Mouse (Mus musculus) MEL (cell line): ENCODE results near the gene Xrcc3. TPM values are rescaled to one million over a fixed set of nuclear protein-coding genes. Genes with fewer than 3 reads are reported as not detected.

Experiments used
- DNase-seq: peaks from one replicate; pipeline ENCODE4 v3.0.0; 2011; ENCODE audit warnings: low read depth, low spot score
- H3K27ac ChIP-seq: 2 replicates; pipeline ENCODE4 v1.5.1; 2012; ENCODE audit warnings: low read depth, mild to moderate bottlenecking, control low read depth, low read length, moderate library complexity; ENCODE audit not compliant: control insufficient read depth
- H3K27me3 ChIP-seq, 2 experiments: fragments of 150-350 bp in 1 of 2; sonication (generic) in 1 of 2; 2 replicates each; pipeline ENCODE4 v1.6.1; 2012; ENCODE audit warnings: low read length in 2 of 2, mild to moderate bottlenecking in 2 of 2, improper control_type of control experiment in 1 of 2, moderate library complexity in 1 of 2; ENCODE audit not compliant: insufficient read depth in 2 of 2, control insufficient read depth in 1 of 2
- H3K36me3 ChIP-seq, 2 experiments: 2 replicates each; pipeline ENCODE4 v1.6.1; 2012 to 2014; ENCODE audit warnings: low read length in 2 of 2, improper control_type of control experiment in 1 of 2, inconsistent platforms in 1 of 2, mild to moderate bottlenecking in 1 of 2; ENCODE audit not compliant: insufficient read depth in 2 of 2, control insufficient read depth in 1 of 2
- H3K4me1 ChIP-seq, 2 experiments: fragments of 150-350 bp in 1 of 2; sonication (generic) in 1 of 2; 2 replicates each; pipeline ENCODE4 v1.6.1; 2012; ENCODE audit warnings: low read length in 2 of 2, improper control_type of control experiment in 1 of 2, mild to moderate bottlenecking in 1 of 2; ENCODE audit not compliant: insufficient read depth in 2 of 2, control insufficient read depth in 1 of 2
- H3K4me3 ChIP-seq, 2 experiments: fragments of 150-350 bp in 1 of 2; sonication (generic) in 1 of 2; 2 replicates each; pipeline ENCODE4 v1.5.1; 2012; ENCODE audit warnings: low read depth in 2 of 2, low read length in 2 of 2, mild to moderate bottlenecking in 2 of 2, moderate library complexity in 2 of 2, control low read depth in 1 of 2, improper control_type of control experiment in 1 of 2; ENCODE audit not compliant: control insufficient read depth in 1 of 2, insufficient read depth in 1 of 2
- H3K79me2 ChIP-seq: 2 replicates; pipeline ENCODE4 v1.6.1; 2012; ENCODE audit warnings: mild to moderate bottlenecking, low read length, moderate library complexity; ENCODE audit not compliant: control insufficient read depth, poor library complexity, insufficient read depth
- H3K9ac ChIP-seq: 2 replicates; pipeline ENCODE4 v1.6.1; 2012; ENCODE audit warnings: low read depth, mild to moderate bottlenecking, control low read depth, low read length, moderate library complexity; ENCODE audit not compliant: control insufficient read depth, poor library complexity, severe bottlenecking
- H3K9me3 ChIP-seq: fragments of 150-350 bp; sonication (generic); replicated peaks from 2 replicates; pipeline ENCODE4 v1.6.1; 2012; ENCODE audit warnings: mild to moderate bottlenecking, low read length, improper control_type of control experiment, moderate library complexity; ENCODE audit not compliant: insufficient read depth
- CHD1 ChIP-seq: IDR thresholded peaks from 2 replicates; pipeline ENCODE4 v1.6.1; 2012; ENCODE audit warnings: low read depth, mild to moderate bottlenecking, inconsistent platforms, low read length, improper control_type of control experiment
- ELF1 ChIP-seq: IDR thresholded peaks from 2 replicates; pipeline ENCODE4 v1.6.1; 2014; ENCODE audit warnings: low read depth, mild to moderate bottlenecking, inconsistent platforms, low read length, improper control_type of control experiment, moderate library complexity
- GABPA ChIP-seq: IDR thresholded peaks from 2 replicates; pipeline ENCODE4 v1.6.1; 2012; ENCODE audit warnings: low read depth, mild to moderate bottlenecking, inconsistent platforms, low read length, improper control_type of control experiment, moderate library complexity
- GATA1 ChIP-seq: IDR thresholded peaks from 2 replicates; pipeline ENCODE4 v1.6.1; 2011; ENCODE audit warnings: low read depth, low read length, improper control_type of control experiment
- HCFC1 ChIP-seq: IDR thresholded peaks from 2 replicates; pipeline ENCODE4 v1.6.1; 2012; ENCODE audit warnings: low read depth, mild to moderate bottlenecking, inconsistent platforms, low read length, improper control_type of control experiment, moderate library complexity
- MAFK ChIP-seq: IDR thresholded peaks from 2 replicates; pipeline ENCODE4 v1.6.1; 2011; ENCODE audit warnings: low read depth, mild to moderate bottlenecking, low read length, improper control_type of control experiment, borderline replicate concordance
- MAX ChIP-seq: IDR thresholded peaks from 2 replicates; pipeline ENCODE4 v1.6.1; 2011; ENCODE audit warnings: low read length, improper control_type of control experiment
- MAZ ChIP-seq: IDR thresholded peaks from 2 replicates; pipeline ENCODE4 v1.6.1; 2012; ENCODE audit warnings: low read depth, mild to moderate bottlenecking, inconsistent platforms, low read length, improper control_type of control experiment
- MEF2A ChIP-seq: IDR thresholded peaks from 2 replicates; pipeline ENCODE4 v1.6.1; 2014; ENCODE audit warnings: low read depth, mild to moderate bottlenecking, inconsistent platforms, low read length, improper control_type of control experiment; ENCODE audit not compliant: poor library complexity, insufficient replicate concordance, severe bottlenecking; ENCODE audit errors: extremely low read depth
- MYC ChIP-seq: IDR thresholded peaks from 2 replicates; pipeline ENCODE4 v1.6.1; 2011; ENCODE audit warnings: low read depth, mild to moderate bottlenecking, low read length, improper control_type of control experiment, moderate library complexity
- NELFE ChIP-seq: IDR thresholded peaks from 2 replicates; pipeline ENCODE4 v1.6.1; 2011; ENCODE audit warnings: low read depth, low read length, improper control_type of control experiment
- POLR2A ChIP-seq, 2 experiments: IDR thresholded peaks; 2 replicates each; pipeline ENCODE4 v1.6.1; 2011 to 2012; ENCODE audit warnings: low read length in 2 of 2, mild to moderate bottlenecking in 2 of 2, control low read depth in 1 of 2, improper control_type of control experiment in 1 of 2, low read depth in 1 of 2, moderate library complexity in 1 of 2; ENCODE audit not compliant: control insufficient read depth in 1 of 2, insufficient read depth in 1 of 2, poor library complexity in 1 of 2
- POLR2AphosphoS5 ChIP-seq: IDR thresholded peaks from 2 replicates; pipeline ENCODE4 v1.6.1; 2012; ENCODE audit warnings: low read depth, borderline replicate concordance, mild to moderate bottlenecking, inconsistent platforms, low read length, moderate library complexity, mixed read lengths
- RCOR1 ChIP-seq: IDR thresholded peaks from 2 replicates; pipeline ENCODE4 v1.6.1; 2012; ENCODE audit warnings: low read depth, mild to moderate bottlenecking, inconsistent platforms, low read length, improper control_type of control experiment
- SIN3A ChIP-seq: IDR thresholded peaks from 2 replicates; pipeline ENCODE4 v1.6.1; 2012; ENCODE audit warnings: low read length, improper control_type of control experiment, inconsistent platforms
- SMC3 ChIP-seq: IDR thresholded peaks from 2 replicates; pipeline ENCODE4 v1.6.1; 2011; ENCODE audit warnings: low read depth, low read length, improper control_type of control experiment
- USF1 ChIP-seq: IDR thresholded peaks from 2 replicates; pipeline ENCODE4 v1.6.1; 2014; ENCODE audit warnings: low read depth, mild to moderate bottlenecking, inconsistent platforms, low read length, improper control_type of control experiment, moderate library complexity
- ZC3H11A ChIP-seq: IDR thresholded peaks from 2 replicates; pipeline ENCODE4 v1.6.1; 2012; ENCODE audit warnings: low read depth, mild to moderate bottlenecking, inconsistent platforms, low read length, improper control_type of control experiment
- ZKSCAN1 ChIP-seq: IDR thresholded peaks from 2 replicates; pipeline ENCODE4 v1.6.1; 2012; ENCODE audit warnings: low read depth, mild to moderate bottlenecking, inconsistent platforms, low read length, improper control_type of control experiment, moderate library complexity
- polyA plus RNA-seq, 2 experiments: library from polyadenylated mRNA; stranded (reverse) in 1 of 2; unstranded in 1 of 2; fragments of >175 nt in 1 of 2; fragments of >200 nt in 1 of 2; gene quantifications; 2 replicates each; pipeline versions ENCODE4 v1.2.1 to v1.2.4; 2012; ENCODE audit warnings: low replicate concordance in 2 of 2, low read depth in 1 of 2; ENCODE audit not compliant: insufficient read length in 2 of 2, insufficient read depth in 1 of 2, missing spikeins in 1 of 2
- total RNA-seq: library from RNA; depleted of rRNA; stranded (reverse); fragments of 300-350 nt; gene quantifications from 2 replicates; pipeline ENCODE4 v1.2.3, GENCODE M21; 2012

The Xrcc3 gene
- total and polyA plus RNA-seq, 3 experiments, result 9.0 to 18.8 TPM; not detected in 1

GRCm38 (mm10) chr12:111768322-111768928 lies 45.2 kb downstream of the Xrcc3 start:
- Histone ChIP-seq H3K9ac (no peak overlapping the region), H3K36me3 (peaks cover 0 to 2% of the 10 kb centered on the region in 2 experiments; a peak in 2 of 4 replicates)
- no peak for DNase-seq

GRCm38 (mm10) chr12:111766313-111767236 lies 47.1 kb downstream of the Xrcc3 start:
- Histone ChIP-seq H3K36me3 (peaks cover 0 to 2% of the 10 kb centered on the region in 2 experiments; a peak in 1 of 4 replicates), H3K4me1 (0 out of 4 replicates have a peak, but pooled peaks cover 2 to 8% of the 10 kb centered on the region in 2 experiments)

More at GRCm38 (mm10) chr12:111768322-111768928, 45.2 kb downstream of the Xrcc3 start:
- no peak overlapping the region for H3K4me3 ChIP-seq
- H3K4me1 ChIP-seq, result 0 out of 4 replicates have a peak, but pooled peaks cover 2 to 8% of the 10 kb centered on the region in 2 experiments
- no peak overlapping the region for H3K27ac ChIP-seq
- H3K27me3 ChIP-seq, result no peaks in the 10 kb centered on the region
- peaks cover 14% of the 10 kb centered on the region for H3K79me2 ChIP-seq
- TF ChIP-seq USF1 (no peak), RCOR1 (no peak), SMC3 (no peak), MAZ (no peak), GATA1 (no peak), MAFK (no peak), POLR2AphosphoS5 (no peak), MEF2A (no peak)
- TF ChIP-seq, all 39 proteins: peak for 0
- no peaks in the 10 kb centered on the region for H3K9me3 ChIP-seq

GRCm38 (mm10) chr12:111762620-111763280 lies 50.9 kb downstream of the Xrcc3 start:
- Histone ChIP-seq H3K9ac (no peak overlapping the region), H3K36me3 (peaks cover 0 to 6% of the 10 kb centered on the region in 2 experiments; a peak in 2 of 4 replicates), H3K79me2 (peaks cover 33% of the 10 kb centered on the region), H3K9me3 (no peaks in the 10 kb centered on the region), H3K4me1 (peaks cover 7% of the 10 kb centered on the region in 2 experiments; a peak in 3 of 4 replicates), H3K27me3 (no peaks in the 10 kb centered on the region), H3K27ac (no peak overlapping the region), H3K4me3 (no peak overlapping the region)
- DNase-seq, result no peak
- TF ChIP-seq POLR2A (IDR thresholded peaks at IDR 0.05; ENCODE audit: control insufficient read depth in 1 of 2, insufficient read depth in 1 of 2, low read depth in 1 of 2, low read length in 2 of 2, poor library complexity in 1 of 2), result no peak
- TF ChIP-seq SIN3A, result no peak
- TF ChIP-seq ZC3H11A, result no peak
- TF ChIP-seq MYC, result no peak
- TF ChIP-seq HCFC1, result no peak
- no peak for TF ChIP-seq CHD1
- no peak for TF ChIP-seq NELFE
- no peak for TF ChIP-seq MAZ
- no peak for TF ChIP-seq GABPA

More at GRCm38 (mm10) chr12:111766313-111767236, 47.1 kb downstream of the Xrcc3 start:
- H3K79me2 ChIP-seq, result peaks cover 25% of the 10 kb centered on the region
- TF ChIP-seq ELF1 (no peak), MAX (no peak), ZKSCAN1 (no peak)
- TF ChIP-seq, all 39 proteins: peak for 0
- no peaks in the 10 kb centered on the region for H3K27me3 ChIP-seq
- no peaks in the 10 kb centered on the region for H3K9me3 ChIP-seq
- H3K9ac ChIP-seq, result no peak overlapping the region
- no peak overlapping the region for H3K4me3 ChIP-seq
- DNase-seq, result no peak
- no peak overlapping the region for H3K27ac ChIP-seq
